Mouse (Mus musculus): ENCODE data around the gene Il9.

- TF ChIP-seq CTCF (IDR thresholded peaks at IDR 0.05; ENCODE audit: low read depth) (no peak), EP300 (IDR thresholded peaks at IDR 0.05; ENCODE audit: low read depth) (no peak)
Observed at GRCm38 (mm10) chr13:56434311-56434751, 47.7 kb downstream of the Il9 start.
